Mouse (Mus musculus) right cerebral cortex, postnatal 10 days (tissue): ENCODE measurements around the gene Myo3a.

Experiments
- DNase-seq, 2 experiments: peaks; one replicate each; pipeline ENCODE4 v3.0.0; 2021; ENCODE audit warnings: low spot score in 2 of 2

The Myo3a gene

DNA sequence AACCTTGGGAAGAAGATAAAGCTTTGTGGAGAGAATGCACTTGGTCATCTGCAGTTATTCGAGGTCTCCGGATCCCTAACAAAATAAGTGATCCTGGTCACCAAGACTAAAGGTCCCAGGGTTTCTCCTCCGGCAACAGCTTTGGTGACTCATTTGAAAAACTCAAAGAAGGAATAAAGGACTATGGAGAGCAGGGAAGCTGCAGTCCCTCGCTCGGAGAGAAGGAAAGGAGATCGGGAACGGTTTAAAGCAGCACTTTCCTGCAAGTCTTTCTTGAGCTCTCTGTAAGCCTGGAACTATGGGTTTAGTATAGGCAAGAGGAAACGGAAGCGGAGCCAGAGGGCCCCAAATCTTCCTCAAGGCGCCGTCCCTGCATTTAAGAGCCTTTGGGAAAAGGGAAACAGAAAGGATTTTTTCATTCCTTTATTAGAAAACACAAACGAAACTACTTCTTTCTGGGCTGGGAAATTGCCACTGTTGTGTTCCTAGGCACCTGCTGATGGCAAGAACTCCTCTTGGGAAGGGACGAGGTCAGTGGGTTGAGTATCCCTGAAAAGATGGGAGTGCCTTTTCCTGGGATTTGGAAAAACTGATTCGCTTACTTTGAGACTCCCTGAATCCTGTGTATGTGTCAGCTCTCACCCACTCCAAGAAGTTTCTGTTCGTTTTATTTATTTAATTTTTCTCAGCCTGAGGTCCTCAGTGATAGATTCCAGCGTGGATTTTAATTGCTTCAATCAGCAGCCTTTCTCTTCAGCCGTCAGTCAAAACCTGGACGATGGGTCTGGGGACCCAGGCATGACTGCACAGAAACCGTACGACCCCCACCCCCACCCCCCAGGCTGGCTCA, 393.9 kb downstream of the Myo3a start:
- DNase-seq: peak in 1 of 2 experiments; percentile 25

DNA sequence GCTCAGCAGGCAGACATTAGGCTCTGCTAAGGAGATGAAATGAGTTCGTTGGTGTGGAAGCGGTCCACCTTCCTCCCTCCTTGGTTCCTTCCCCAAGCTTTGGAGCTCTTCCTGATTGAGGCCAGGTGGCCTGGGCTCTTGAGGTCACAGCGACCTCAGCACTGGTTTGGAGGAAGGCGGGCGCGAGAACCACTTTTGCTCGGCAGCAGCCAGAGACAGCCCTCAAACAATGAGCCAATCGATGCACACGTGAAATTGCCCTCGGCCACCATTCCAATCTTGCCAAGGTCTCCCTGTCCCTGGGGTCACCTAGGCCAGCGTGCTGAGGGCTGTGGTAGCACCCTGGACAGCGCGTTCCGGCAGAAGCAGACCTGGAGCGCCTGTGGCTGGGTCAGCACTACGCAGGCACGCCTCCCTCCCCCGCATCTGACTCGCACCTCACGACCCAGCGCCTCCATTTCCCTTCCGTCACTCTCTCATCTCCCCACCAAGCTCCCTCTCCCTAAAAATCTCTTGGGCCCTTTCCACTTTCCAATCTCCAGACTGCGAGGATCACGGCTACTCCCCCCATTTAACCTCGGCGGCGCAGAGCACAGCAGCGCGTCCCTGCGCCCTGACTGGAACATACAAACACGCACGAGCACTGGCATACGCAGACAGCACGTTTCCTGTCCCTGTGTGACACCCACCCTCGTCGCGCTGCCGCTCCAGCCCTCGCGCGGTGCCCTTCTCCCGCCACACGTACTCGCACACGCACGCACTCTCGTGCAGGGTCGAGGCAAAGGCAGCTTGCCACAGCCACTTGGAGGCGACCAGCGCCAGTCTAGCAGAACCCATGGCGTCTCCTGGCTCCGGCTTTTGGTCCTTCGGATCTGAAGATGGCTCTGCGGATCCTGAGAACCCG, 394.8 kb downstream of the Myo3a start, which contains the start of gene Gad2:
Gad2 (plus strand) TSS at position 378 of the 904 bp plus-strand sequence.
- peak; percentile 58 to 61 for DNase-seq

DNA sequence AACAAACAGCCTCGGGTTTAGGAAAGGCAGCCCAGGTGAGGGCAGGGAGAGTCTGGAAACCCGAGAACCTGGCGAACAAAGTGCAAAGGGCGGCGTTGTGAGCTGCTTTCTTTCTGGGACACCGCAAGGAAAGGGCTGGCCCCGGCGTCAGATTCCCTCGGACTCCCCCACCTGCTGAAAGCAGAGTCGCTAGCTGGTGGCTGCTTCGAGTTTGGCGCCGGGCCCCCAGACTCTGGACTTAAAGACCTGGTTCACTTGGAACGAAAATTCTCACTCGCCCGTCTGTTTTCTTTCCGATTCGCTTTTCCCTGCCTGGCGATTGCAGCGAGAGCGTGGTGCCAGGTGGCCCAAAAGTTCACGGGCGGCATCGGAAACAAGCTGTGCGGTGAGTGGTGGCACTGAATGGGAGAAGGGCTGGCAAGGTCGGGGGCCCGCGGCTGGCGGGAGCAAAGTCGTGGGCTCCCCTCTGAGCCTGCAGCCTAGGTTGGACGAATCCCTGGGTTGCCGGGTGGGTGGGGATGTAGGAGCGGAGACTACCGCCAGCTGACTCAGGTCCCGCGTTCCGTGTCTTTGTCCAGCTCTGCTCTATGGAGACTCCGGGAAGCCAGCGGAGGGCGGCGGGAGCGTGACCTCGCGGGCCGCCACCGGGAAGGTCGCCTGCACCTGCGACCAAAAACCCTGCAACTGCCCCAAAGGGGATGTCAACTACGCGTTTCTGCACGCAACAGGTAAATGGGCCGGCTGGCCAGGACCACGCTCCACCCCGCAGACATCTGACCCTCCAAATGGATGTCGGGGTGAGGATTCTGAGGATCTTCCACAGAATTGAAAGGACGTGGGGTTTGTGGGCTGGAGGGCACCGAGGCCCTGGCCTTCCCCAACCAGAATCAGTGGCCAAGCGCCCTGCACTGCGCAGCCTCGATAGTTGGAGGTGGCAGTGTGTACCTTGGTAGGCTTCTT, 396.1 kb downstream of the Myo3a start:
- peak; percentile 25 to 30 for DNase-seq

DNA sequence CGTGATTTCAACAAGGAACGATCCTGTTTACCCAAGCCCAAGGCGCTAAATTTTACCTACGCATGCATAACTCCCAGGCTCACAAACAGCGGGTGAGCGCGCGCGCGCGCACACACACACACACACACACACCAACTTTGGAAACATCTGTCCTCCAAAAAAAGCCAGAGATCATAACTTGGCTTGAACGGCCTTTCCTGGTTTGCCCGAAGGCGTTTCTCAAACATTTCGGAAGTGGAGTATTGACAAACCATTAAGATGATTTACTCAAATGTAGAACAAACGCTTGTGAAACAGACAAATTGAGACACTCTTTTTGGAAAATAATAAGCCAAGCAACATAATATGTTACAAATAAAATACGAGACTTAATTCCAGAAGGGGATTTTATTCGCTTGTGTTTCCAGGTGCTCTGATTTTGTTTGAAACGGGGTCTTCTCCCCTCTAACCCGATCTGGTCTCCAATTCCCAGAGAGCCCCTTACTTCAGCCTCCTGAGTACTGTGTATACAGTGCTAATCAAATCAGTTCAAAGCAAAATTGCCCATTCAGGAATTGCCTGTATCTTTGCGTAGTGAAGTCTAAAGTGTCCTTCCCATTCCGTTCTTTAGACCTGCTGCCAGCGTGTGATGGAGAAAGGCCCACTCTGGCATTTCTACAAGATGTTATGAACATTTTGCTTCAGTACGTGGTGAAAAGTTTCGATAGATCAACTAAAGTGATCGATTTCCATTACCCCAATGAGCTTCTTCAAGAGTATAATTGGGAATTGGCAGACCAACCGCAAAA, 397.1 kb downstream of the Myo3a start:
- no peak for DNase-seq

DNA sequence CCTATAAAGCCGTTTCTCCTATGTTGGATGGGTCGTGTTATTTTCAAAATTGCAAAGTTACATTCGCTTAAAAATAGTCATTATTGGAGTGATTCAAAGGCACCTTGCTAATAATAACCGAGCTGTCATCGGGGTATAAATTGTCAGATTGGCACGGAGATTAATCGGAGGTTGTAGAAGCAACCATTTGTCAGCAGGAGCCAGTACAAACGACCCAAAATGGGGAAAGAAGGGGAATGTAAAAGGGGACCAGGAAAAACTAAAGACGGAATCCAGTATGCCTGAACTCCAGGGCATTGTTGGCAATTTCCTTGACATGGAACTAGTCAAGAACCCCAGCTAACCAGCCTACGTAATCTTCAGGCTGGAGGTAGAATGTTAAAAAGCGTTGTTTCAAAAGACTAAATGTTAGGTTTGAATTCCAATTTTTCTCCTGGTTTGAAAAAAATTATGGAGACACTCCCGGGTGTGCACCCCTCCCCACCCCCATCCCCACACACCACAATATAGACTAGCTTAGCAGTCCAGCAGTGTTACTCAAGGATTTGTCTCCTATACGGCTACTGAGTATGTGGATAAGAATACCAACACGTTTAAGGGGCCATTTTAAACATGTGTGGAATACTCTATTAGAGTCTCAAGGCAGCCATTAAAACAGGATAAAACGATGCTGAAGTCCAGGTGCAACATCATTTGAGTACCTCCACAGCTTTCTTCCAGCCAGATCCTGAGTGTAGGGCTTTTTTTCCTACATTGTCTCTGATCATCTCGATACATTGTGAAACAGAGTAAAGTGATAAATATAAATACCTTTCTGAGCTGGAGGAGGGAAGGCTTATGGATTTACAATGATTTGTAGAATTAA, 398.0 kb downstream of the Myo3a start:
- DNase-seq: no peak

DNA sequence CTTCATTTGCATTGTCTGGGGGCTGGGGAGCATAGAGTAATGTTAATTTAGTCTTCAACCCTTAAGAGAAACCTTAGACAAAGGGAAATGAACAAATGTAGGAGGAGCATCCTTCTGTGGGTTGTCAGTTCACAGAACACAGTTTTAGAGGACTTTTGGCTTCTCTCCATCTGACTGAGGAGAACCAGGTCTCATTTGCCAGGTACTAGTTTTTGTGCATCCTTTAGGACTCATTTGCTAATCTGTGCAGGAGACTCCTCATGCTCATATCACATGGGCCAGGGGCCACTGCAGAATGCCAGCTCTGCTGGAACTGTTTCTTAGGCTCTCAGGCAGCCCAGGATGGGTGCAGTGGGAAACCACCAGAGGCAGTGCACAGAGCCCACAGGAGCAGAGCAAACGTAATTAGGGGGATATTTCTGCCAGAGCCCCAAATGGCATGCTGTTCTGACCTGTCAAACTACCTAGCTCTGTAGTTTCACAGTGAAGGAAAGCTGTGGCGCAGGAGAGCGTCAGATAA, 399.9 kb downstream of the Myo3a start:
- peak in 1 of 2 experiments; percentile 43 for DNase-seq

DNA sequence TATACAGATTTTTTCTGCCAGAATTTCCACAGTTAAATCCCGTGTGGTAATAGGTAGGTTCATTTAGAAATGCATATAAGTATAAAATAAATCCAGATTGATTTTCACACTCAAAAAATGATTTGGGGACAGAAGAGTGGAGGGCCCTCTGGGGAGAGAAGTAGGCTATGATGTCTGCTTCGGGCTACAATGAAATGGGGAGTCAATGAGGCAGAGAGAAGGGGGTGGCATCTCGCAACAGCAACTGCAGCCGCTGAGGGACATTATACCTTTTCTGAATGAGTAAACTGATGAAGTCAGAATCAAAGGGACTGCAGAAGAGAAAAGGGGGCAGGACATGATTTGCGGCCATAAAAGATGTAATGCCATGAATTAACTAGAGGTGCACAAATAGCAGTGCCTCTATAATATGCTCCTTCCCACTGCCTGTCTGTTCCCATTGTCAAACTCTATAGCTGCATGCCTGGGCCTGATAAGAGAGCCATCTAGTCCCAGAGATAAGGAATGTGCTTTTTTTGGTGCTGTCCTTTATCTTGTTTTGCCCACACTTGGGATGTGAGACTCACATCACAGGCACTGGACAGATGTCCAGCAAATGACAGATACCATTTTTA, 400.6 kb downstream of the Myo3a start:
- DNase-seq: no peak

DNA sequence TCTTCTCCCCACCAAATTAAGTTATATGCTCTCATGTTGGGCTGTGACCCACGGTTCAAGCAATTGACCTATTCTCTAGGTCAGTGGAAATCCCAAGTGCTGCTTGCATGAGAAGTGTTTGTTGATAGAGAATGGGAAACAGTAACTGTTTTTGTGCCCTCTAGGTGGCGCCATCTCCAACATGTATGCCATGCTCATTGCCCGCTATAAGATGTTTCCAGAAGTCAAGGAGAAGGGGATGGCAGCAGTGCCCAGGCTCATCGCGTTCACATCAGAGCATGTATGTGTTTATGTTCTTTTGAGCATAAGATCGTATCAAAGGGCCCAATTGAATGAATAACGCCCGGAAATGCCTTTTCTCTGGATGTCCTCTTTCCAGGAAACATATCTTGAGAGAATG, 407.5 kb downstream of the Myo3a start:
- DNase-seq: peak in 1 of 2 experiments; percentile 26

DNA sequence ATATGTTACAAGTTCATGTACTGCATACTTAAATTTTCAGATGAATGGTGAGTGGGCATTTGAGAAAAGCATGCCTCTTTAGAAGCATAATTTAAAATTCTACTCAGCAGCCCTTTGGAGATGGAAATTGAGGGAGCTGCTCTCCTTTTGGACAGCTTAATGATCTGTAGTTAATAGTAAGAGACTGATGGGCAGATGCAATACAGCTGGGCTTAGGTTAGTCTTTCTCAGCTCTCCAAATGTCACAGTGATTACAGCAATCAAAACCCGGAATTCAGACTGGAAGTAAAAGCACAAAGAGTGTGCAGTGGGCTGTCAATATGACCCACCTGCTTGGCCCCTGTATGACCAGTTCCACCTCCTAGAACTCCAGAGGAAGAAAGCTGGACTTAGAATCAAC, 418.8 kb downstream of the Myo3a start:
- DNase-seq: no peak

DNA sequence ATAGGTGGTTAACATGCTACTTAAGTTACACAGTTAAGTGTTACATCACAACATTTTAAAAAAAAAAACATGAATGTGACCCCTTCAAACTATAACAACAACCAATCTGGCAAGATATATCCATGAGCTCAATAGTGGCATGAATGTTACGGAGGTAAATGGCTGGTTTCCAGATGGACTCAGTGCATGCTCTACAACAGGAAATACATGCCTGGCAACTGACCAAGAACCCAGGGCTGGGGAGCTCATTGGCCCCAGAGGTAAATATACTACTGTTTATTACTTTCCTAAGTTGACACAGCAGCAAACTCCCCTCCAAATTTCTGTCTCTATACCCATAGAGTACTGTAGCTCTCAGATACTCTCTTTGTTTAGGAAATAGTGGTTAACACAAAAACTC, 421.1 kb downstream of the Myo3a start:
- DNase-seq: no peak

DNA sequence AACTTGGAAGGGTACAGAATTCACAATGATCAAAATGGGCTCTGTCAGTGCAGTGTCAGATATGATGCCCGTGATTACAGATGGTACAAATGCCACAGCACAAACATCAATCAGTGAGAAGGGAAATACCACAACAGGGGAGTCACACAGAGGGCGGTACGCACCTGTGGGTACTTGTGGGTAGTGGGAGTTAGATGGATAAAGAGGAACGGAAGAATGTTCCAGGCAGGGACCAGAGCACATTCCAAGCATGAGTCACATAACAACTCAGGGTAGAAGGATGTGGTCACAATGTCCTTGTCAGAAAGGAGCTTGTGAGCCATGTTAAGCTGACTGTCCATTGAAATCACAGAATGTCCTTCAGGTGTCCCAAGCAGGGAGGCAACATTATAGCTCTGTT, 424.5 kb downstream of the Myo3a start:
- DNase-seq: no peak

DNA sequence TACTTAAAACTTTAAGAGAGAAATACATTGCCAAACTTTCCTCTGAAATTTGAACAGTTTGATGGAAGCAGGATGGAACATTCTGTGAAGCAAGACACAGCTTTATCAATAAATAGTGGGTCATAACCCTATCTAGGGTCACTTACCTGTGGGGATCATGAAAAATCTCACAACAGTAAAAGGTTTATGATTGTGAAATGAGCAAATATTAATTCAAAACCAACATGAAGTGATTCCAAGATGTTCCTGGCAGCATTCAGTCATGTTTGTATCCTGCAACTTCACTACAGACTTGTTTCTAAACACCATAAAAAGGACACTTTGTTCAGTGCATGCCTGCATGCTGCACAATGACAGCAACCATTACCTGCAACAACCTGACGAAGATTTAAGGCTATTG, 436.4 kb downstream of the Myo3a start:
- DNase-seq: no peak
